Mouse (Mus musculus): ENCODE results near the gene Pcyox1. TPM values are rescaled to one million over a fixed set of nuclear protein-coding genes. Genes with fewer than 3 reads are reported as not detected.

Gene Pcyox1
- total and polyA plus RNA-seq, 3 experiments, result 16.0 to 28.1 TPM; not detected in 1

DNA sequence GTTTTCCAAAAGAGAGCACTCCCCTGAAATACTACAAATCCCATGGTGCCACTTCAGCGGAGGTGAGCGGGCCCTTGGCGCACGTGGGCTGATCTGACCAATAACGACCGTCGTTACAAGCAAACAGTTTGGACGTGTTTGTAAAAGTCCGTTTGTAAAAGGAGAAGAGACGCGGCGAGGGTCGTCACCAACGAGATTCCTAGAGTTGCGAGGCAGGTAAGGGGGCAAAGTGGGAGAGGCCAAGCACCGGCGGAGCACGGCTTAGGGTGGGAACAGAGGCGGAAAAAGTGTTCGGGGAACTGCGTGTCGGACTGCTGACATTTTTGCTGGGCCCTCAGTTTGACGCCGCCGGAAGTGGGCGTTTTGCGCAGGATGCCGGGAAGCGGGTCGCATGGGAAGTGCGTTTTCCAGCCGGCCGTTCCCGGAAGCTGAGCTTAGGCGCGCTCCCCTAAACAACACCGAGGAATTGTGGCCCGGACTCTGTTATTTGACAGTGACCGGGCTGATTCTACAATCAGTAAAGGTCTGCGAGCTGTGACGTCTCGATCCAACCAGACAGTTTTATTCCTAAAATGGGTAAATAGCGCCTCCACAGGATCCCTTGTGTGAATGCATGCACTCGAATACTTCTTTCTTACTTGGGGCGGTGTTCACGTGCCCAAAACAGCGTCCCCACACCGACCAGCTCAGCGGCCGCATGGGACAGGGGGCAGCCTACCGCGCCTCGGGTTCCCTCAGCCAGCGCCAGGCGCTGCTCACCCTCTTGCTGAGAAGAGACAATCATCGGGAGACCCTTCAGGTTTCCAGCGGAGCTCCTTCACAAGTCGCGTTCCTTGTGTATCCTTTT, 41.5 kb upstream of the Pcyox1 start, which contains the start of gene C87436 (continued):
- TF ChIP-seq ELF1 (IDR thresholded peaks at IDR 0.05; ENCODE audit: low read depth, low read length), result peak; percentile 99
- TF ChIP-seq ZMIZ1 (IDR thresholded peaks at IDR 0.05; ENCODE audit: low read depth, low read length), result peak; percentile 73
- peak; percentile 99 for TF ChIP-seq USF1 (IDR thresholded peaks at IDR 0.05; ENCODE audit: low read depth, low read length)
- peak; percentile 37; the same call in 1 of the 2 replicates for TF ChIP-seq ETS1 (IDR thresholded peaks at IDR 0.05; ENCODE audit: low read depth, low read length)
- peak; percentile 63 for TF ChIP-seq NELFE (IDR thresholded peaks at IDR 0.05; ENCODE audit: low read depth, low read length)
- TF ChIP-seq MXI1 (IDR thresholded peaks at IDR 0.05; ENCODE audit: low read depth, low read length), result peak; percentile 98
- TF ChIP-seq POLR2A (IDR thresholded peaks at IDR 0.05; ENCODE audit: control insufficient read depth in 1 of 2, insufficient read depth in 1 of 2, low read depth in 1 of 2, low read length in 2 of 2, poor library complexity in 1 of 2), result peak; percentile 22 to 85
- peak; percentile 79 for TF ChIP-seq MYB (IDR thresholded peaks at IDR 0.05; ENCODE audit: low read depth, low read length)
- TF ChIP-seq KAT2A (conservative IDR thresholded peaks at IDR 0.05; ENCODE audit: low read depth, low read length), result peak; percentile 91
- peak; percentile 86 to 98 for TF ChIP-seq USF2 (IDR thresholded peaks at IDR 0.05; ENCODE audit: borderline replicate concordance in 1 of 2, insufficient read depth in 1 of 2, low read depth in 1 of 2, low read length in 2 of 2)
- peak; percentile 84 for TF ChIP-seq TBP (IDR thresholded peaks at IDR 0.05; ENCODE audit: low read depth, low read length)
- TF ChIP-seq MYC (IDR thresholded peaks at IDR 0.05; ENCODE audit: low read depth, low read length), result peak; percentile 99
- no peak for TF ChIP-seq MAZ (IDR thresholded peaks at IDR 0.05; ENCODE audit: low read depth, low read length)
- no peak; the same call in 1 of the 2 replicates for TF ChIP-seq E2F4 (IDR thresholded peaks at IDR 0.05; ENCODE audit: borderline replicate concordance, low read depth, low read length)
- TF ChIP-seq GATA1 (IDR thresholded peaks at IDR 0.05; ENCODE audit: low read depth, low read length), result 0 out of 2 replicates have a peak, but pooled peaks have one; percentile 14
- TF ChIP-seq ZC3H11A (IDR thresholded peaks at IDR 0.05; ENCODE audit: low read depth, low read length), result 0 out of 2 replicates have a peak, but pooled peaks have one; percentile 0

GRCm38 (mm10) chr6:86437711-86438110, 40.8 kb upstream of the Pcyox1 start:
- Histone ChIP-seq H3K27ac (ENCODE audit: control insufficient read depth, low read depth, low read length) (peak overlapping the region; percentile 100), H3K4me1 (ENCODE audit: control insufficient read depth in 1 of 2, insufficient read depth in 2 of 2, low read length in 2 of 2) (peaks cover 0 to 10% of the 10 kb centered on the region in 2 experiments; a peak in 2 of 4 replicates), H3K4me3 (ENCODE audit: control insufficient read depth in 1 of 2, insufficient read depth in 1 of 2, low read depth in 2 of 2, low read length in 2 of 2) (peak overlapping the region; percentile 66 to 99), H3K36me3 (ENCODE audit: control insufficient read depth in 1 of 2, insufficient read depth in 2 of 2, low read length in 2 of 2) (peaks cover 0 to 15% of the 10 kb centered on the region in 2 experiments; a peak in 2 of 4 replicates), H3K9me3 (replicated peaks; ENCODE audit: insufficient read depth, low read length) (no peaks in the 10 kb centered on the region), H3K27me3 (ENCODE audit: control insufficient read depth in 1 of 2, insufficient read depth in 2 of 2, low read length in 2 of 2) (no peaks in the 10 kb centered on the region), H3K9ac (ENCODE audit: control insufficient read depth, low read depth, low read length, poor library complexity, severe bottlenecking) (peak overlapping the region; percentile 99), H3K79me2 (ENCODE audit: control insufficient read depth, insufficient read depth, low read length, poor library complexity) (peaks cover 15% of the 10 kb centered on the region)
- DNase-seq (ENCODE audit: low read depth, low spot score), result peak; percentile 86
- peak; percentile 89 for TF ChIP-seq TBP (IDR thresholded peaks at IDR 0.05; ENCODE audit: low read depth, low read length)
- TF ChIP-seq MYC (IDR thresholded peaks at IDR 0.05; ENCODE audit: low read depth, low read length), result peak; percentile 71; the same call in 1 of the 2 replicates
- TF ChIP-seq SIN3A (IDR thresholded peaks at IDR 0.05; ENCODE audit: low read length), result no peak
- TF ChIP-seq POLR2AphosphoS5 (IDR thresholded peaks at IDR 0.05; ENCODE audit: borderline replicate concordance, low read depth, low read length), result no peak
- peak; percentile 22; the same call in 1 of the 2 replicates for TF ChIP-seq ZC3H11A (IDR thresholded peaks at IDR 0.05; ENCODE audit: low read depth, low read length)
- TF ChIP-seq GABPA (IDR thresholded peaks at IDR 0.05; ENCODE audit: low read depth, low read length), result no peak
- 0 out of 2 replicates have a peak, but pooled peaks have one; percentile 22 for TF ChIP-seq USF1 (IDR thresholded peaks at IDR 0.05; ENCODE audit: low read depth, low read length)
- no peak for TF ChIP-seq USF2 (IDR thresholded peaks at IDR 0.05; ENCODE audit: borderline replicate concordance in 1 of 2, insufficient read depth in 1 of 2, low read depth in 1 of 2, low read length in 2 of 2)
- TF ChIP-seq TCF12 (IDR thresholded peaks at IDR 0.05; ENCODE audit: low read depth, low read length), result 0 out of 2 replicates have a peak, but pooled peaks have one; percentile 9
- TF ChIP-seq MAFK (IDR thresholded peaks at IDR 0.05; ENCODE audit: borderline replicate concordance, low read depth, low read length), result no peak
- no peak; the same call in 1 of the 2 replicates for TF ChIP-seq RAD21 (IDR thresholded peaks at IDR 0.05; ENCODE audit: low read depth, low read length)
- 0 out of 2 replicates have a peak, but pooled peaks have one; percentile 30 for TF ChIP-seq CHD1 (IDR thresholded peaks at IDR 0.05; ENCODE audit: low read depth, low read length)
- no peak for TF ChIP-seq ZNF384 (IDR thresholded peaks at IDR 0.05; ENCODE audit: low read depth, low read length)
- TF ChIP-seq MAZ (IDR thresholded peaks at IDR 0.05; ENCODE audit: low read depth, low read length), result no peak
- no peak for TF ChIP-seq E2F4 (IDR thresholded peaks at IDR 0.05; ENCODE audit: borderline replicate concordance, low read depth, low read length)
- TF ChIP-seq MXI1 (IDR thresholded peaks at IDR 0.05; ENCODE audit: low read depth, low read length), result peak; percentile 89
- no peak for TF ChIP-seq ZMIZ1 (IDR thresholded peaks at IDR 0.05; ENCODE audit: low read depth, low read length)
- TF ChIP-seq ZKSCAN1 (IDR thresholded peaks at IDR 0.05; ENCODE audit: low read depth, low read length), result no peak
- TF ChIP-seq ELF1 (IDR thresholded peaks at IDR 0.05; ENCODE audit: low read depth, low read length), result no peak
- TF ChIP-seq BHLHE40 (IDR thresholded peaks at IDR 0.05; ENCODE audit: borderline replicate concordance, low read depth, low read length), result no peak
- no peak; the same call in none of the 2 replicates for TF ChIP-seq NELFE (IDR thresholded peaks at IDR 0.05; ENCODE audit: low read depth, low read length)
- TF ChIP-seq CTCF (IDR thresholded peaks at IDR 0.05 in 2 of 3, conservative IDR thresholded peaks at IDR 0.05 in 1 of 3; ENCODE audit: control insufficient read depth in 1 of 3, insufficient read depth in 1 of 3, low read depth in 2 of 3, low read length in 3 of 3, poor library complexity in 1 of 3, severe bottlenecking in 1 of 3), result peak; percentile 40 to 62 (median 61)
- TF ChIP-seq KAT2A (conservative IDR thresholded peaks at IDR 0.05; ENCODE audit: low read depth, low read length), result no peak
- TF ChIP-seq SMC3 (IDR thresholded peaks at IDR 0.05; ENCODE audit: low read depth, low read length), result peak; percentile 51
- TF ChIP-seq TAL1 (IDR thresholded peaks at IDR 0.05; ENCODE audit: low read length), result no peak
- TF ChIP-seq GATA1 (IDR thresholded peaks at IDR 0.05; ENCODE audit: low read depth, low read length), result no peak
